Mouse (Mus musculus) ES-Bruce4 (cell line): ENCODE measurements around the gene Tubg2.

Source experiments
- CTCF ChIP-seq: IDR thresholded peaks from one replicate; pipeline ENCODE4 v1.8.1; 2011; ENCODE audit warnings: low read depth, low read length
- EP300 ChIP-seq: IDR thresholded peaks from 2 replicates; pipeline ENCODE4 v1.6.1; 2011; ENCODE audit warnings: low read depth, low read length; ENCODE audit not compliant: insufficient read depth

GRCm38 (mm10) chr11:101112186-101112585, 43.5 kb upstream of the Tubg2 start:
- TF ChIP-seq CTCF (no peak), EP300 (no peak)
